In genomic region chr4:154445721-154446120, GRCm38 (mm10) we compare ENCODE assay signal across 23 mouse cellular contexts.
"Had no signal": no experiment of that assay in that cellular context is flagged by ENCODE, and none has a peak within 500 bp of the region (broad histone marks: within the 10 kb centered on the region; RNA-seq: fewer than 3 reads in every experiment).

No protein-coding gene starts in this region.

- H3K9ac ChIP-seq: hindbrain, embryonic 12.5 days; hindbrain, embryonic 15.5 days; kidney, embryonic 15.5 days; limb, embryonic 13.5 days; limb, embryonic 15.5 days; liver, embryonic 13.5 days; liver, embryonic 15.5 days; liver, postnatal 0 days had no signal

- H3K9me3 ChIP-seq: hindbrain, embryonic 12.5 days; hindbrain, embryonic 15.5 days; kidney, embryonic 15.5 days; limb, embryonic 13.5 days; limb, embryonic 15.5 days; liver, embryonic 13.5 days; liver, embryonic 15.5 days had no signal

- ATAC-seq: hindbrain, postnatal 0 days; intestine, embryonic 16.5 days; liver, postnatal 0 days had no signal

- H3K27me3 ChIP-seq: liver, embryonic 13.5 days; liver, embryonic 15.5 days had no signal

- H3K4me1 ChIP-seq: hindbrain, embryonic 15.5 days had no signal

- H3K27ac ChIP-seq: hindbrain, embryonic 12.5 days; hindbrain, embryonic 15.5 days; hindbrain, postnatal 0 days; kidney, embryonic 15.5 days; kidney, postnatal 0 days; limb, embryonic 13.5 days; limb, embryonic 15.5 days; liver, embryonic 13.5 days; liver, embryonic 15.5 days had no signal

- H3K36me3 ChIP-seq: hindbrain, embryonic 12.5 days; hindbrain, embryonic 15.5 days; kidney, embryonic 15.5 days; limb, embryonic 13.5 days; limb, embryonic 15.5 days; liver, embryonic 13.5 days; liver, embryonic 15.5 days had no signal

- DNase-seq: gastrocnemius, postnatal 14 days; gastrocnemius, postnatal 36 days; heart, adult 11 months; kidney, adult 11 months; kidney, adult 2 months; kidney, adult 9 months; kidney, postnatal 14 days; kidney, postnatal 36 days; layer of hippocampus, adult 9-11 months; layer of hippocampus, postnatal 36 days; left cerebral cortex, postnatal 4 days; liver, embryonic 13.5 days; liver, postnatal 0 days had no signal

- H3K4me2 ChIP-seq: heart, embryonic 11.5 days; hindbrain, embryonic 12.5 days; hindbrain, embryonic 15.5 days; kidney, embryonic 15.5 days; limb, embryonic 13.5 days; limb, embryonic 15.5 days; liver, embryonic 13.5 days; liver, embryonic 15.5 days had no signal

- H3K4me3 ChIP-seq: hindbrain, embryonic 12.5 days; hindbrain, embryonic 15.5 days; kidney, embryonic 15.5 days; limb, embryonic 13.5 days; limb, embryonic 15.5 days; liver, embryonic 13.5 days; liver, embryonic 15.5 days had no signal
